Mouse (Mus musculus) R1 (cell line): ENCODE measurements around the gene Rhoc.

Source experiments
- DNase-seq: peaks from one replicate; pipeline ENCODE4 v3.0.0-alpha.2; 2018; ENCODE audit warnings: low read depth, low spot score

The Rhoc gene

DNA sequence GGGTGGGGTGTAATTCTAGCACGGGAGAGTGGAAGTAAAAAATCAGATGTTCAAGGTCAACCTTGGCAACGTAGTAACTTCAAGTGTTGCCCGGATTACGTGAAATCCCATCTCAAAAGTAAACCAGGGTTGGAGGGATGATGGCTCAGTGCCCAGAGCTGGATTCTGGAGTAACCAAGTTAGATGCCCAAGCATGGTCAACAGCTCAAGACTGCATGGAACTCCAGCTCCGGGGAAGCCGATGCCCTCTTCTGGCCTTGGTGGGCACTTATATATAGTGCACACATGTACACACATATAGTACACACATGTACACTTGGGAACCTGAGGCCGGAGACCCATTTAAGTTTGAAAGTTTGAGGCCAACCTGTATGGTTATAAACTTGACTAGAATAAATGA is 28.0 kb downstream of the Rhoc start:
- DNase-seq: no peak

DNA sequence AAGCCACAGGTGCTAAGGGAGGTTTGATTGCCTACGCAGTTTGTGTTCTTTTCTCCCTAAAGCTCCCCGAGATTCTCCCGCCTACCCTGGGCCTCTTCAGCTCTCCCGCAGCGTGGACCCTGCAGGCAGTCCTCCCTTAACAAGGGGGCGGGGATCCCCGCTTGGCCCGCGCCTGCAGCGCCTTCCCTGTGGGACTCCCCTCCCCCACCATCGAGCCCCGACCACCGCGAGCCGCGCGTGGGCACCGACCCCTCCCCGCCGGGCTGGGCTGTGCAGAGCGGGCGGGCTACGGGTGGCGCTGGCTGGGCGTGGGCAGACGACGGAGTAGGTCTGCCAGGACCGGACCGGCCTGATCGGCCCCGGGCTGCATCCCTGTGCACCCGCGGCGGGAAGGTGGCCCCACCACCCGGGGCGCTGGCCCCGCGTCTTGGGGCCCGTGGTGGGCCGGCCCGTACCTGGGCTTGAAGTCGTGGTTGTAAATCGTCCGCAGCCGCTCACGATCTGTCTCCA is 29.4 kb downstream of the Rhoc start:
- peak; percentile 54 for DNase-seq

DNA sequence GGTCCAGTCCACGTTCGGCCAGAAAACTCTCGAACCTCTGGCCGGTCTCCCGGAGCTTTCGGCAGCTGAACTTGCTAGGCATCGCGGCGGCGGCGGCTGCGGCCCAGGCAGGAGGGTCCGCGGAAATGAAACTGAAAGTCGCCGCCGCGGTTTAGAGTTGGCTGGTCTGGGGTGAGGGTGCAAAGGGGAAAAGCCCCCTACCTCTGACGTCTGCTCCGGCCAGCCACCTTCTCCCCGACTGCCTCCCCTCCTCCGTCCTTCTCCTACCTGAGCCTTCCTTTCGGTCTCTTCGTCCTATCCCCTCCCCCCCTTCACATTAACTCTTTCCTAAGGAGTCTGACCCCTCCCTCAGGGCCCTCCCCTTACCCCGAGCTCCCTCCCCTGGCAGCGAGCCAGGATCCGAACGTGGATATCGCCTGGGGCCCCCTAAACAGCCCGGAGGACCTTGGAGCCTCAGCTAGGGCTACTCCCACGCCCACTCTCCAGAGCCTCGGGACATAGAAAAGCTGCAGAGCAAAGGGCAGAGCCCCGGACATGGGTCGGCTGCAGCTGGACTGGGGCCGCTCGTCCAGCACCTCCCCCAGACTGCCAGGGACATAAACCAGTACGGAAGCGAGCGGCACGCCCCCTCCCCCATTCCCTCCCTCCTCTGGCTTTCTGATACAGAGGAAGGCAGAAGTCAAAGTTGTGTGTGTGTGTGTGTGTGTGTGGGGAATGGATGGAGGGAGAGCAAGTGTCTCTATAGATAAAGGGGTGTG is 30.0 kb downstream of the Rhoc start, which contains the start of gene Mov10:
TSS of gene Mov10 (minus strand) at position 573 of the 758 bp plus-strand sequence.
- DNase-seq: peak; percentile 93

DNA sequence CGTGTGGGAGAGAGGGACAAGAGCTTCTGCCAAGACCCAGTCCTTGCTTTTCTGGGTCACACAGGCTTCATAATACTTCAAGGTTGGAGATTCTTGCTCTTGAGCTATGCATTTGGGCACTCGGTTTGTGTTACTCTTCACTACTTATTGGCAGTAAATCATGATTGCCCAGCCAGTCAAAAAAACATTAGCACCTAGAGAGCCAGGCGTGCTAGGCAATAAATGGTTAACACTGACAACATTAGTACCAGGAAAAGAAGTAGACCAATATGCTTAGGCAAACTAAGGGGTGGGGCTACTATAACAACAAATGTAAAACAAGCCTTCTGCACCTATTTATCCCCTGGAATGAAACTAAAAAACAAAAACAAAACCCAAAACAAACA is 30.6 kb downstream of the Rhoc start:
- DNase-seq: no peak

DNA sequence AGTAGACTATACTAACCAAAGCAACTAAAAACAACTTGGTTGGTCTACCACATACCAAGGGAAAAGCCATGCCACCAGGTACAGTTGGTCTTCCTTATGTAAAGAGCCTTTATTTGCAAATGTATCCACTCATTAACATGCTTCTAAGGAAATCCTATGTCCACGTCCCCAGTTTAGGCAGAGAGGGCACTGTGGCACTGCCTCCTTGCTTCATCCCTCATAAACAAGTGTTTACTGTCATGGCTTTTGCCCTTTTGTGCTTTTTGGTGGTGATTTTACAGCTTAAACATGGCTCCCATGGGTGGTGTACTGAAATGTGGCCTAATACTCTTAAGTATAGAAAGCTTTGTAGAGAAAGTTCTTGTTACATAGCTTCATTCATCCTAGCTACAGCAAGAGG is 32.3 kb downstream of the Rhoc start:
- DNase-seq: no peak

DNA sequence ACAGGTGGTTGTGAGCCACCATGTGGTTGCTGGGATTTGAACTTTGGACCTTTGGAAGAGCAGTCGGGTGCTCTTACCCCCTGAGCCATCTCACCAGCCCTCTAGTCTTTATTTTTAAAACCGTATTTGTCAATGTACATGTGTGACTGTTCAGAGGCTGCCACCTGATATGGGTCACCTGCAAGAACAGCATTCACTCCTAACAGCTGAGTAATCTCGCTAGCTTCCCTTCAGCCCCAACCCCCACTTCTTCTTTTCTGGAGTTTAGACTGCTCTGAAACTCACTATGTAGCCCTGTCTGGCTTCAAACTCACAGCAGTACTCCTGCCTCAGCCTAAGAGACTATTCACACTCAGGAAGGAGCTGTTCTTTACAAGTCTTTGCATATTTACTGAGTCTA is 34.2 kb downstream of the Rhoc start:
- DNase-seq: no peak

DNA sequence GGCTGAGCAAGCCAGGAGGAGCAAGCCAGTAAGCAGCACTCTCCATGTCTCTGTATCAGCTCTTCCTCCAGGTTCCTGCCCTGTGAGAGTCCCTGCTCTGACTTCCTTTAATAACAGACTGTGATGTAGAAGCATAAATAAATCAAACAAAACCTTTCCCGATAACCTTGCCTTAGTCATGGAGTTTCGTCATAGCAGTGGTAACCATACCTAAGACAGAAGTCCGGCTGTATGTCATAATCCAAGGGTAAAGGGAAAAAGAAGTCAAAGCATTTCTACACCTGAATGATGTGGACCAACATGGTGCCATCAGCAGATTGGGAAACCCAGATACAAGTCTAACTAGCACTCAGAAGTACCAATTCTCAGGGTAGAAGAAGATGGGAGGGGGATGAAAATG is 47.6 kb downstream of the Rhoc start:
- DNase-seq: no peak

DNA sequence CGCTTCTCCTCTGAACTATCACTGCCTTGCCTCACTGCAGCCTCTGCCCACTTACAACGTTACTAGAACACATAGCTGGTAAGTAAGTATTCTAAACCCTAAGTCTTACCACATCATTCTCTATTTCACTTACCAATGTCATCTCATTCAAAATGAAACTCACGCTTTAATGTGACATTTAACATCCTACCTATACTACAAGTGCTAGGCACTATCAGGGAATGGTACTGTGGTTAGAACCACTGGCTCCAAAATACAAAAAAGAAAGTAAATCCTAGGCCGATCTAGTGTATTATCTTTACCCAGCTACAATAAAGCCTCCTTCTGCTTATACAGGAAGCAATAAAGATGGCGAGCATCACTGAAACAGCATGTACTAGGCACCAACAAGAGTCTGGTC is 52.9 kb downstream of the Rhoc start:
- no peak for DNase-seq
